Mouse (Mus musculus) liver, embryonic 11.5 days (tissue): ENCODE measurements around the gene Scyl3. TPM values are rescaled to one million over a fixed set of nuclear protein-coding genes. Genes with fewer than 3 reads are reported as not detected.

Source experiments
- ATAC-seq: fragments of 200-750 bp; cut with Nextera tagmentation; replicated peaks from 2 replicates; pipeline ENCODE4 v1.8.0; 2017; ENCODE audit warnings: moderate number of reproducible peaks, mild to moderate bottlenecking, moderate TSS enrichment, moderate library complexity; ENCODE audit not compliant: low FRiP score
- DNase-seq: peaks from one replicate; pipeline ENCODE4 v3.0.0-alpha.2; 2017; ENCODE audit warnings: low spot score
- H3K27ac ChIP-seq: fragments of 300-500 bp; sonication (generic); 2 replicates; pipeline ENCODE4 v1.5.1; 2014; ENCODE audit warnings: mild to moderate bottlenecking, low read depth, low read length, control low read depth
- H3K27me3 ChIP-seq: fragments of 300-500 bp; sonication (generic); replicated peaks from 2 replicates; pipeline ENCODE4 v1.6.1; 2014; ENCODE audit warnings: low read length, mixed read lengths; ENCODE audit not compliant: control insufficient read depth, insufficient read depth
- H3K36me3 ChIP-seq: fragments of 300-500 bp; sonication (generic); 2 replicates; pipeline ENCODE4 v1.6.1; 2014; ENCODE audit warnings: mild to moderate bottlenecking, low read length, moderate library complexity, mixed read lengths; ENCODE audit not compliant: control insufficient read depth, insufficient read depth
- H3K4me1 ChIP-seq: fragments of 300-500 bp; sonication (generic); replicated peaks from 2 replicates; pipeline ENCODE4 v1.6.1; 2014; ENCODE audit warnings: low read length, mixed read lengths; ENCODE audit not compliant: control insufficient read depth, insufficient read depth
- H3K4me2 ChIP-seq: fragments of 300-500 bp; sonication (generic); 2 replicates; pipeline ENCODE4 v1.6.1; 2014; ENCODE audit warnings: mild to moderate bottlenecking, control low read depth, moderate library complexity
- H3K4me3 ChIP-seq: fragments of 300-500 bp; sonication (generic); 2 replicates; pipeline ENCODE4 v1.5.1; 2014; ENCODE audit warnings: low read depth, low read length, control low read depth
- H3K9ac ChIP-seq: fragments of 300-500 bp; sonication (generic); 2 replicates; pipeline ENCODE4 v1.6.1; 2014; ENCODE audit warnings: low read depth, low read length, control low read depth
- H3K9me3 ChIP-seq: fragments of 300-500 bp; sonication (generic); 2 replicates; pipeline ENCODE4 v1.6.1; 2016; ENCODE audit warnings: low read length, inconsistent platforms, mixed read lengths; ENCODE audit not compliant: control insufficient read depth
- WGBS: fragments of 180-500 bp; shearing (Covaris S2); extraction: QIAGEN DNeasy Blood & Tissue Kit; methylation state at CpG from one replicate; pipeline ENCODE4 v1.1.7; 2014; 5-methylcytosine and 5-hydroxymethylcytosine counted together
- polyA plus RNA-seq: library from polyadenylated mRNA; unstranded; fragments of >200 nt; fragmentation: Nextera tagmentation; extraction: Ambion mirVana; gene quantifications from 2 replicates; pipeline ENCODE4 v1.2.1, GENCODE M21; 2014

Scyl3 gene
- polyA plus RNA-seq, 1 experiment from 2014 or later, result 24.5 TPM

DNA sequence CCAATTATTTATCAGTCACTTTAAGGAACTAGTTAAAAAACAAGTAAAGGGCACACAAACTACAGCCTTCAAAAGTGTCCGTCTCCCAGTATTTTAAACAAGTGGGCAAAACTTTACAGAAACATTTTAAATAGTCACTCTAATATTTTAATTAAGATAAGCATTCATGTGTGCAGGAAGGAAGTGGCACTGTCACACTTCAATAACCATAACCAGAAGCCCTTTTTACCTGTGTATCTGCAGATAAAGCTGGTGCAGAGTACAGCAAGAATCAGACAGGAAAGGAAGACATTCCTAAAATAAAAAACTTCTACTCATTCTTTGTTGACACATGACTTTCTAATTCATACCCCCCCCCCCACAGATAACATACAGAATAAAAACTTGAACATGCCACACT, 47.6 kb downstream of the Scyl3 start:
- peaks cover 8% of the 10 kb centered on the region; the same call in 1 of the 2 replicates for H3K36me3 ChIP-seq
- H3K9ac ChIP-seq, result no peak overlapping the region
- H3K4me3 ChIP-seq, result no peak overlapping the region
- no peaks in the 10 kb centered on the region for H3K9me3 ChIP-seq
- H3K4me1 ChIP-seq, result no peaks in the 10 kb centered on the region
- H3K27ac ChIP-seq, result no peak overlapping the region
- WGBS, result 84% methylated on average over 1 of the region's 1 CpGs
- DNase-seq (no peak), ATAC-seq (no peak)
- H3K27me3 ChIP-seq, result no peaks in the 10 kb centered on the region
- no peak overlapping the region for H3K4me2 ChIP-seq

DNA sequence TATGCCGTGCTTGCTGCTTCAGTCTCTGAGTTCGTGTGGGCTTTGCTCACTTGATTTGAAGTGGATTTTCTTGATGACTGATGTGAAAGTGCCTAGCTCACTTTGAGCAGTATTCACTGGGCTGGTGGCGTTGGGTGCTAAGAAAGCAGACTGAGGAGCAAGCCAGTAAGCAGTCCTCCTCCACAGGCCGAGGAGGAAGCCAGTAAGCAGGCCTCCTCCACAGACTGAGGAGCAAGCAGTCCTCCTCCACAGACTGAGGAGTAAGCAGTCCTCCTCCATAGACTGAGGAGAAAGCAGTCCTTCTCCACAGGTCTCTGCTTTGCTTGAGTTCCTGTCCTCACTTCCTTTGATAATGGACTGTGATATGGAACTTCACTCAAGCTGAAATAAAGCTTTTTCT, 63.5 kb downstream of the Scyl3 start:
- Histone ChIP-seq H3K4me1 (peaks cover 10% of the 10 kb centered on the region), H3K27me3 (no peaks in the 10 kb centered on the region), H3K4me2 (no peak overlapping the region), H3K27ac (no peak overlapping the region), H3K36me3 (no peaks in the 10 kb centered on the region; the same call in 1 of the 2 replicates), H3K4me3 (no peak overlapping the region), H3K9me3 (no peaks in the 10 kb centered on the region), H3K9ac (no peak overlapping the region)
- DNase-seq, result no peak
- 81% methylated on average over 4 of the region's 4 CpGs for WGBS
- ATAC-seq, result no peak

DNA sequence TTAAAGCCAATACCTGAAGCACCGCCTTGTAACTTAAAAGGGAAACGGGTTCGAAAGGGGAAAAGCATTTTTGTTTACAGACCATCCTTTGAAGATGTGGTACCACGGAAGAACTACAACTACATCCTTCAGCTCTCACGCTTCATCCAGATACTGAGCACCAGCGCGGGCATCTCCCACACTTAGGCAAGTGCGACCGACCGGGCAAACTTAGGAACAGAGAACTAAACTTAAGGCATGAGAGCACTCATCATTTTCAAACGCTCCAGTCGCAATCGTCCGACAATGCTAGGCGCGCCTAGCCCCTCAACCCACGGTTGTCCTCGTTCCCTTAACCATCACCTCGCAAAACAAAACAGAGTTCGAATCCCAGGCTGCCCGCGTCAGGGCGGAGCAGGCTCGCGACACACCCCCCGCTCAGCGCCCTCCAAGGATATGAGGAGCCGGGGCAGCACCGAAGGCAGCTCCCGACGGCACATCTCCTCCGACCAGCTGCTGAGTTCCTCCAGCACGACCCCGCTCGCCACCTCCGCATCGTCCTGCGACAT, 65.3 kb downstream of the Scyl3 start:
- peaks cover 10% of the 10 kb centered on the region for H3K4me1 ChIP-seq
- H3K36me3 ChIP-seq, result no peaks in the 10 kb centered on the region
- peak overlapping the region; percentile 69 for H3K4me3 ChIP-seq
- peak overlapping the region; percentile 87 for H3K4me2 ChIP-seq
- no peaks in the 10 kb centered on the region for H3K9me3 ChIP-seq
- no peaks in the 10 kb centered on the region for H3K27me3 ChIP-seq
- DNase-seq, result no peak
- peak; percentile 83 for ATAC-seq
- peak overlapping the region; percentile 73 for H3K9ac ChIP-seq
- no peak overlapping the region for H3K27ac ChIP-seq
- 2% methylated on average over 38 of the region's 38 CpGs for WGBS

DNA sequence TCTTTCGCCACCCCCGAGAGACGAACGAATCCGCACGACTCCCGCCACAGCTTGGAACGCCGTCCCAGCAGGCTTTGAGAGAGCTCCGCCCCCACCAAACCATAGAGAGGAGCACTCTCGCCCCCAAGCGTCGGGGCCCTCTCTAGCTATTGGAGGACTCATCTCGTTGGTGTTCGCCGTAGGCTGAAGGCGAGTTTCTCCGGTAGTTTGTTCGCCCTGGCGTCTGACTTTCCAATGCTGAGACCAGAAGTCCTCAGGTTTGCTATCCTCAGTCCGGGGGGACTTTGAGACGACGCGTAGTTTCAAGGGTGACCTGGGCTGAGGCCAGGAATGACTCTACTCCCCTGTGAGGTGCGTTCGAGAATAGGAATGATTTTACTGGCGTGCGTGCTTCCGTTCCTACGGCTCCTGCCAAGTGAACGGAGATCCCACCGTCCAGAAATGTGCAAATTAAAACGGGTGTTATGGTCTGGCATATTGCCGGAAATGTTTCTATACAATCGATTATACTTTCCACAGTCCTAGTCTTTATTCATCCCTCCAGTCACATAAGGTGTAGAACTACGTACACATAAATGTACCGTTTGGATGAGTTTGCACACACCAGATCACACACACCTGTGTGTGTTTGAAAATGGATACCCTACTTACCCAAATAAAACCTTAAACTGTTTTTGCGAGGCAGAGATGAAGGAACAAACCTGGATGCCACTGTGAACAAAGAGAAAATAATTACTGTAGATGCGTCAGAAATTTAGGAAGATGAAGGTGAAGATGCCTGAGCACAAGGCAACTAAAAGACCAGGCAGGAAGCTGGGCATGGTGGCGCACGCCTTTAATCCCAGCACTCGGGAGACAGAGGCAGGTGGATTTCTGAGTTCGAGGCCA, 66.1 kb downstream of the Scyl3 start, which contains the start of the genes BC055324 and Mettl18:
BC055324 (minus strand) TSS at position 76 of the 888 bp plus-strand sequence.
Mettl18 (plus strand) TSS at position 169 of the 888 bp plus-strand sequence.
- Histone ChIP-seq H3K4me2 (peak within 1 kb of the TSS; percentile 87), H3K27ac (peak within 1 kb of the TSS; percentile 57; the same call in 1 of the 2 replicates), H3K27me3 (no peaks in the 10 kb centered on the region), H3K4me1 (peaks cover 10% of the 10 kb centered on the region), H3K4me3 (peak within 1 kb of the TSS; percentile 69), H3K9me3 (no peaks in the 10 kb centered on the region), H3K36me3 (no peaks in the 10 kb centered on the region), H3K9ac (peak within 1 kb of the TSS; percentile 73)
- ATAC-seq, result peak; percentile 97
- WGBS, result 3% methylated on average over 43 of the region's 43 CpGs
- DNase-seq, result peak; percentile 90

DNA sequence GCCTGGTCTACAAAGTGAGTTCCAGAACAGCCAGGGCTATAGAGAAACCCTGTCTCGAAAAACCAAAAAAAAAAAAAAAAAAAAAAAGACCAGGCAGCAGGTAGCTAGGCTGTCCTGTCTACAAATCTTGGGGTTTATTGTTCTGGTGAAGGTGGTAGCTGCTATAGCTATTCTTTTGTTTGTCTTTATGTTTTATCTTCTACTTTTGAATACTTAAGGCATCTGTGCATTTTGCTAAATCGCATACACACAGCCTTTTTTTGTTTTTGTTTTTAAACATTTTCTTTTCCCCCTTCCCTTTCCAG, 66.7 kb downstream of the Scyl3 start:
- DNase-seq, result no peak
- Histone ChIP-seq H3K27me3 (no peaks in the 10 kb centered on the region), H3K36me3 (no peaks in the 10 kb centered on the region), H3K9me3 (no peaks in the 10 kb centered on the region), H3K9ac (peak overlapping the region; percentile 73), H3K4me3 (peak overlapping the region; percentile 69), H3K27ac (no peak overlapping the region), H3K4me2 (peak overlapping the region; percentile 72), H3K4me1 (peaks cover 10% of the 10 kb centered on the region)
- ATAC-seq, result no peak
- WGBS, result 86% methylated on average over 1 of the region's 2 CpGs

DNA sequence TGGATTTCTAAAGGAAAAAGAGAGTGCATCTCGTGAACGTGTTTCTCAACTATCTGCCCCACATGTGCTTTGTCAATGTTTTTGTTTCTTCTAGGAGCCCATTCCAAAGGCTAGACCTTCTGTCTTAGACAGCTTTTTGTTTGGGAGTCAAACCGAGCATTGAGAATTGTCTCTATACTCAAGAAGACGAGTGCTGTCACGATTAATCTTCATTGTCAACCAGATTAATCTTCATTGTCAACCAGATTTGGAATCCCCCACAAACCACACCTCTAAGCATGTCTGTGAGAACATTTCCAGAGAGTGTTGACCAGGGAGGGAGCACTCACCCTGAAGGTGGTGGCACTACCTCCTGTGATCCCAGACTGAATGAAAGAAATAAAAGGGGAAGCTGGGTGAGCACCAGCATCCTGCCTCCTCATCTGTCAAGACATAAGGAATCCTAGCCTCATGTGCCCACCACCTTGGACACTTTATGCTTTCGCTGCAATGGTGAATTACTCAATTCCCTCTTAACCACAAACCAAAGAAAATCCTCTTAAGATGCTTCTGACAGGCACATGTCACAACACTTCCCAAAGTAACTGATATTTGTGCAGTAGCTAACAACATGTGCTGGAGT, 73.0 kb downstream of the Scyl3 start:
- H3K4me1 ChIP-seq, result no peaks in the 10 kb centered on the region
- no peak overlapping the region for H3K27ac ChIP-seq
- no peak overlapping the region for H3K4me2 ChIP-seq
- no peaks in the 10 kb centered on the region for H3K27me3 ChIP-seq
- WGBS, result 62% methylated on average over 6 of the region's 6 CpGs
- H3K9me3 ChIP-seq, result no peaks in the 10 kb centered on the region
- H3K9ac ChIP-seq, result no peak overlapping the region
- no peak for DNase-seq
- no peak overlapping the region for H3K4me3 ChIP-seq
- no peak for ATAC-seq
- no peaks in the 10 kb centered on the region for H3K36me3 ChIP-seq

DNA sequence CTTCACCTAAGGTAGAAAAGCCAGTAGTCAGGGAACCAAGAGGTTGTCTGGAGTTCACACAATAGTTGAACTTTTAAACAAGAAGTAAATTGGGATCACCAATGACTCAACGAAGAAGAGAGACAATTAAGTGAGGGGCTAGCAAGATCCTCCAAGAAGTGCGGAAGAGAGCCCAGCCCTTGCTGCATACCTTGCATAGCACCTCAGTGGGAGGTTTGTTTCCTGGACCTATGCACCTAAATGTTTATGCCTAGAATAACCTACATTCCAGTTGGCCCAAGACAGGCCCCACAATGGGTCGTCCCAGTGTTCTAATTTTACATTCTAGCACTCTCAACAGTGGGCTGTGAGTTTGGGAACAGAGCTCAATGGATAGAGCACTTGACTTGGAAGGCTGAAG, 75.4 kb downstream of the Scyl3 start:
- Histone ChIP-seq H3K4me3 (no peak overlapping the region), H3K27ac (no peak overlapping the region), H3K4me2 (no peak overlapping the region), H3K4me1 (no peaks in the 10 kb centered on the region), H3K36me3 (no peaks in the 10 kb centered on the region), H3K9ac (no peak overlapping the region), H3K9me3 (no peaks in the 10 kb centered on the region), H3K27me3 (no peaks in the 10 kb centered on the region)
- DNase-seq (no peak), ATAC-seq (no peak)
- 66% methylated on average over 3 of the region's 3 CpGs for WGBS
